ENCODE assay signal across 9 mouse cellular contexts in genomic region chr9:56767653-56768136, GRCm38 (mm10). TPM values are rescaled to one million over a fixed set of nuclear protein-coding genes. Genes with fewer than 3 reads are reported as not detected.
DNase-seq lines count a peak whose midpoint lies in the region; ATAC-seq lines count a peak whose summit lies in the region.
"Had no signal": no experiment of that assay in that cellular context is flagged by ENCODE, and none has a peak within 500 bp of the region (broad histone marks: within the 10 kb centered on the region; RNA-seq: fewer than 3 reads in every experiment).

No protein-coding gene starts in this region.

- no peaks in the 10 kb centered on the region for H3K4me1 ChIP-seq in heart, embryonic 11.5 days (ENCODE audit: control insufficient read depth, insufficient read depth, low read length)
- H3K4me1 ChIP-seq in forebrain, embryonic 13.5 days = peaks cover 20% of the 10 kb centered on the region

- no peaks in the 10 kb centered on the region for H3K36me3 ChIP-seq in heart, embryonic 11.5 days (ENCODE audit: control insufficient read depth, insufficient read depth, low read length)
- no peaks in the 10 kb centered on the region for H3K36me3 ChIP-seq in forebrain, embryonic 13.5 days (ENCODE audit: poor library complexity, severe bottlenecking)

- no peak overlapping the region for H3K4me3 ChIP-seq in heart, embryonic 11.5 days (ENCODE audit: low read depth, low read length)
- H3K4me3 ChIP-seq in forebrain, embryonic 13.5 days = no peak overlapping the region

- H3K27me3 ChIP-seq in heart, embryonic 11.5 days (ENCODE audit: control insufficient read depth, insufficient read depth, low read length) = no peaks in the 10 kb centered on the region
- peaks cover 74% of the 10 kb centered on the region for H3K27me3 ChIP-seq in forebrain, embryonic 13.5 days

- 64% methylated on average over 9 of the region's 9 CpGs for WGBS in heart, embryonic 11.5 days (ENCODE audit: insufficient replicate concordance)
- 8% methylated on average over 9 of the region's 9 CpGs for whole genome bisulfite sequencing in forebrain, embryonic 13.5 days

- intact Hi-C loops in heart, postnatal 25 days (cut with DNase I) = no loop called here

- no peak overlapping the region for H3K27ac ChIP-seq in heart, embryonic 11.5 days (ENCODE audit: low read depth, low read length)
- no peak overlapping the region for H3K27ac ChIP-seq in forebrain, embryonic 13.5 days
- H3K27ac ChIP-seq: liver, embryonic 14.5 days had no signal

- DNase-seq in heart, postnatal 25 days (ENCODE audit: low spot score) = no peak
- DNase-seq in Muller cell, postnatal 12 days (ENCODE audit: inconsistent ontology term) = peak; percentile 84
- DNase-seq in lung, adult 18-20 months = peak; percentile 78 to 84
- DNase-seq in spleen, postnatal 4 days (ENCODE audit: low spot score in 2 of 2) = no peak
- no peak for DNase-seq in thymus, postnatal 14 days

- no peak overlapping the region for H3K4me2 ChIP-seq in heart, embryonic 11.5 days
- H3K4me2 ChIP-seq in forebrain, embryonic 13.5 days = no peak overlapping the region

- H3K9me3 ChIP-seq in heart, embryonic 11.5 days (replicated peaks; ENCODE audit: control insufficient read depth, low read length) = no peaks in the 10 kb centered on the region
- no peaks in the 10 kb centered on the region for H3K9me3 ChIP-seq in forebrain, embryonic 13.5 days (replicated peaks)

- no peak overlapping the region for H3K9ac ChIP-seq in heart, embryonic 11.5 days (ENCODE audit: low read depth, low read length)
- no peak overlapping the region for H3K9ac ChIP-seq in forebrain, embryonic 13.5 days
- H3K9ac ChIP-seq: liver, embryonic 14.5 days had no signal

- ATAC-seq in heart, embryonic 11.5 days (replicated peaks; ENCODE audit: insufficient number of reproducible peaks, low FRiP score, low TSS enrichment) = peak; percentile 41; the same call in 1 of the 2 replicates
- peak; percentile 77 for ATAC-seq in forebrain, embryonic 13.5 days
- ATAC-seq in erythroid progenitor cell, adult 5-6 weeks (replicated peaks; ENCODE audit: low FRiP score, poor library complexity, severe bottlenecking) = no peak

RNA-seq across cellular contexts. Expression of gene Lingo1, which starts 28.6 kb away (rescaled TPM):
- 2.2 and 2.4 TPM in 2 replicates for polyA plus RNA-seq in heart, embryonic 11.5 days (2014; fragmentation: Nextera tagmentation; extraction: Ambion mirVana)
- 1 to 10 TPM; 1.5 to 1.7 TPM for total RNA-seq in heart, postnatal 25 days (2021)
- 10.9 and 13.7 TPM in 2 replicates for polyA plus RNA-seq in forebrain, embryonic 13.5 days (2015; fragmentation: Nextera tagmentation; extraction: Ambion mirVana)
- not detected in 2 replicates for total RNA-seq in erythroid progenitor cell, adult 5-6 weeks (2015; ENCODE audit: low replicate concordance)
- total RNA-seq in erythroid progenitor cell, adult 5-6 weeks (2017; ENCODE audit: low replicate concordance) = not detected in 2 replicates

Comparison
In these comparisons a context has a peak if more than half of its experiments do, and no peak if none do; other contexts are left out.
1. DNase-seq: peak in Muller cell, postnatal 12 days (single experiment) and lung, adult 18-20 months (2 of 2); none in heart, postnatal 25 days (single experiment), spleen, postnatal 4 days (0 of 2) and thymus, postnatal 14 days (single experiment).